Mouse (Mus musculus): ENCODE measurements at regions not wholly inside any gene's neighbourhood (a gene's known extent, or its start where the extent isn't known, plus 50 kb on each side); places are given as distances from the start of the nearest gene placed in this dataset.

DNA sequence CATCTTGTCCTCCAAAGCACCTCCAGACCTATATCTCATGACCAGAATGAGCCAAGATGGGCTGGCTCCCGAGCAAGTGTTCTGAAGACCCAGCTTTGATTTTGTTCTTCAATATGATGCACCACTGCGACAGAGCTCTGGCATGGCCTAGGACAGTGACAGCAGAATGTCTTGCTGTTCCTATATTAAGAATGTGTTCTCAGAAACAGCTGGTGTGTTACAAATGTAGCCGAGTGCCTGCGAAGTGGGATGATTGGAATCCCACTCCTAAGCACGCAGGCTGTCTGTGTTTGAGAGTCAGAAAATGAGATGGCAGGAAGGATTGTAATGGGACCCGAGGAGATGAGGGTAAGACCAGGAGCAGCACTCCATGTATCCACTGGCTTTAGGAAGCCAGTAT, 355.1 kb upstream of the Smarca2 start:
- DNase-seq (ENCODE audit: low read depth, low spot score), result no peak

DNA sequence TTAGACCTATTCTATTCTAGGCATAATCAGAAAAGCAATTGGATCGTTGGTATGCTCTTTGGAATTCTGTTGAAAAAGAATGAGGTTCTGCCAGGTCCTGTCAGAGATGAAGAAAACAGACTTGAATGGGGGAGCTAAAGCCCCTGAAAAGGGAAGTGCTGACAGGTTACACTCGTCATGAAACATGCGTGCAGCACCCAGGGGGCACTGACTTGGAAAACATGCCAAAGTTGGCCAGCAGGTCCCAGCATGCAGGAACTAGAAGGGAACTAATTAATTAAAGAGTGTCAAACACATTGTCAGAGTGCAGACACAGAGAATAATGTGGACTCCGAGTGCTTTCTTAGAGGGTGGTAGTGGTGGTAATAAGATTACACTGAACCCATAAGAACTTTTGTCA, 346.2 kb upstream of the Smarca2 start:
- no peak for DNase-seq (ENCODE audit: low read depth, low spot score)

DNA sequence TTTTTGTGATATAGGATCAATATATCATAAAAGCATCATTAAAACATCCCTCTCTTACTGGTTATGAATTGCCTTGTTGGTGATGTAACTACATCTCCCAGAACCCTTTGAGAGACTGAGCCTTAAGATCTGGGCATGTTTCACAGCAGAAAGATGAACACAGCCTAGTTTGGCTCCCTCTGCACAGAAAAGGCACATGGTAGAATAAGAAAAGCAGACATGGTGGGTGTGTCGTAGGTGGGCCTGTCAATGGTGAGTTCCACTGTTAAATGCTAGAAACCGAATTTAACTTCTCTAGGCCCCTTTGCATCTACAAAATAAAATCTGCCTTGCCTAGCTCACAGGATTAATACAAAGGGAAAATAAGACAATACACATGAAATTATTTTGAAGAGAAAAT, 343.3 kb upstream of the Smarca2 start:
- no peak for DNase-seq (ENCODE audit: low read depth, low spot score)

DNA sequence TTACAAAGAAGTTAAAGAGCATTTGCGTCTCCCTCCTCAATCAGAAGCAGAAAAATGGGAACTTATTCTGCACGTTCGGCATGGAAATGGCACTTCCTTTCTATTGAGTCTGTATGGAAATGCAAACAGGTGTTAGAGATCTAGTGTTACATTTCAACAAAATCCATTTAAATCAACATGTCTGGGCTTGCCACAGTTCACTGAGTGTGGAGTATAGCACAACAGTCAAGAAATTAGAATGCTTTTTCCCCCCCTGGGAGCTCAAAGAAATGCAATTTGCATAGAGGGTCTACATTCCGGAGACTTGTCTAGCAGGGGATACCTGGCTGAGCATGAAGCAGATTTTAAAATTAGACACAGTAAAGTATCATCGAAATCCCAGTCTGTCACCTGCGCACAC, 308.5 kb upstream of the Smarca2 start:
- DNase-seq (ENCODE audit: low read depth, low spot score), result no peak

DNA sequence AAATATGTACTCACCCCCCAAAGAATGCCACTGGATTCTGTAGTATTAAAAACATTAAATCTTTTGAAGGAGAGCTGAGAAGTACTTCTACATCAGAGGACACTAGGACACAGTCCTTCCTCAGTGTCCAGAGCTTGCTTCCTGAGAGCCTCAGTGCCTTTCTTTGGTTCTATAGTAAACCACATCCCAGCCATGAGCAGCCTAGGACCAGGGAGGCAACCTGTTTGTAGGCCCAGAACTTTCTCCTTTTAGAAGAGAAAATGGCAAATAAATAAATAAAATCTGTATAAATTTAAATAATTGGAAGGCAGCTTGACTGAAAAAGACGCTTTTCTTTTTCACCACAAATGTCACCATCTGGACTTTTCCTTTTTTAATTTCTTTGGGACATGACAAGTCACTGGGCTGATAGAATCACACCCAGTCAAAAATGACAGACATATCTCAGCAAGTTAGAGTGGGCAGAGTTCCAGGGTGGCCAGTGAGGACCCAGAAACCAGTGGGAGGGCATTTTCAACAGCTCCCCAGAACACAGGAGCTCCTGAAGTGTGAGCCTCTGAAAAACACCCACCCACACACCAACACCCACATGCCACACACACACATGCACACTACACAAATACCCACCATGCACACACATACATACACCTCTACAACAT, 296.2 kb upstream of the Smarca2 start:
- no peak for DNase-seq (ENCODE audit: low read depth, low spot score)

DNA sequence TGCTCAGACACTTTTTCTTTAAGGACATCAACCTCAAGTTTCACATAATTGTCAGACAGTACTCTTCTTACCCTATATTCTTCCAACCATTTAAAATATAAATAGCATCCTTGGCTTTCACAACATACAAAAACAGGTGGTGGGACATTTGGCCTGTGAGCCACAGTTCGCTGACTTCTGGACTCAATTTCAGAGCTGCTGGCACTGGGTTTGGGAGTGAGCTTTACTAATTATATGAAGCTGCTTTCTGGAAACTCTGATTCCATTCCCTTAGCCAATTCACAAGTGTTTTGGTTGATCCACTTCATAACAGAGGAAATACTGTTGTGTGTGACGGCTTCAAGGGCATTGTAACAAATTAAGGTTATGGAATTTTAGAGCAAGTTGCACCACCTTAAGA, 285.9 kb upstream of the Smarca2 start:
- DNase-seq (ENCODE audit: low read depth, low spot score), result no peak

DNA sequence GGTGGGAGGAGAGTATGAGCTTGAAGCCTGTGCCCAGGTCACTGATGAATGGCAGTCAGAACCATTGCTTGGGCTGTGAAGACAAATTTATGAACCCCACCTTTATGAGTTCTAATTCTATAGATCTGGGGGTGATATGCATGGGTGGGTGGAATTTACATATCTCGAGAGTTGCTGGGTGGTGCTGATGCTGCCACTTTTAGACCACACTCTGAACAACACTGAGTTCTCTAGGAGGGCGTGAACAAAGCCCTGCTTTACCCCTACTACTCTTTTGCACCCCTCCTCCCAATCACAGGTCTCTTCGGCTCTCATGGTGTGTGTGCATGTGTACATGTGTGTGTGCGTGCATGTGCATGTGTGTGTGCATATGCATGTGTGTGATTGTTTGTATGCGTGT, 281.2 kb upstream of the Smarca2 start:
- no peak for DNase-seq (ENCODE audit: low read depth, low spot score)

DNA sequence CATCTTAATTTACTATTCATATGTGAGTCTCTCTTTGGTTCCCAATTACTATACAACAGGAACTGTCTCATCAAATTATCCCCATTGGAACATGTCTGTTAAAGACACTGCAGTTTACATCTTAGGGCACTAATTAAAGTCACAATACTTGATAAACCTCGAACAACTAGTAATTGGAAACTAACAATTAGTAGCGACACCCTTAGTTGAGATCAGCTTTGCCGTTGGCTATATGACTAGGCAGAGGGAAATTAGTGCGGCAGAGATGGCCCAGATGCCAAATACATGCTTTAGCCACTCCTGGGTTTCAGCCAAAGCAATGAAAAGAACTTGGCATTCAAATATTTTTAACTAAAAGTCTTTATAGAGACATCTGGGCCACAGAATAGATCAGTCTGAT, 265.7 kb upstream of the Smarca2 start:
- DNase-seq (ENCODE audit: low read depth, low spot score), result no peak

DNA sequence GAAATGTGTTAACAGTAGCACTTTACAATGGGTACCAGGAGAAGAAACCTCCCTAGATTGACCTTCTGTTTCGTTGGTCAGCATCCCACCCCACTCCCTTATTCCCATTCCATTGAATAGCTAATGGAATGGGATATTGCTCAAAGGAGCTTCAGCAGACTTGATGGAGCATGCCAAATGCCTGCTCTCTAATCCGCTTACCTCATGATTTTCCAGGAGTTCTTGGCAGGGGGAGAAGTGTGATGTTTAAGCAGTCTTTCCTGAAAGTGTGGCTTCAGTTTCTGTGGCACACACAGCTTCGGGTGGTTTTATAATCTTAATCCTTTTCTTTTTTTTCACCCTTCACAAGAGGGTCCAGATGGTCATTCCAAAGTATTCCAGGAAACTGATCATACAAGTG, 264.7 kb upstream of the Smarca2 start:
- DNase-seq (ENCODE audit: low read depth, low spot score), result no peak

DNA sequence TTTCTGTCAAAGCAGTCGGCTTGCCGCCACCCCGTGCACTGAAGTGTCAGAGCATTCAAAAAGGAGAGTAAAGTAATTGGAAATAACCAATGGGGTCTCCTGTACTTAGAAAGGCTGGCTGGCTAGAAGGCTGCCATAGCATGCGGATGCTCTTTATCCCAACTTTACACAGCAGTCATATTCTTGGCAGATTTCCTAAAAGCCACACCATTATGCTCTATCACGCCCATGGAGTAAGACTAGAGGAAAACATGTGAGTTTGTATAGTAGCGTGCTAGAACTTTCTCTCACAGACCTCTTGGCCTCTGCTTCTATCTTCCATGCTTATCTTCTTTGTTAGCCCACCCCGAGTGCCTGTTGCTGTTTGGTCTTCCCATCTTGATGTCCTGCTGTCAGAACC, 249.8 kb upstream of the Smarca2 start:
- no peak for DNase-seq (ENCODE audit: low read depth, low spot score)

DNA sequence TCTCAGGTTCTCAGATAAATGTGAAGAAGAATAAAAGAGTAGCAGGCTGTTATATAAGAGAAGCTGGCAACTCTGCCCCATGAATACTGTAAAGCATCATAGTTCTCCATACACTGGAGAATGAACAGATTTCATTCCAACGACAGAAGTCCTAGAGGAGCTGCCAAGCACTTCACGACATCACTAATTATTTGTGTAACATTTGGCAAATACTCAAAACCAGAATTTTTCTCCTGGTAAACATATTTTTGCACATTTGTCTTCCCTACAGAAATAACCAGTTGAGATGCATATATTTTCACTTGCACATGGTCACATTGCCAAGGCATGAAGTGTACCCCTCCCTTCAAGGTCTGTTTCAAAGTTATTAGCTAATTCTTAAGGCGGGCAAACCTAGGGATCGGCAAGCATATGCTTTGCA, 220.9 kb upstream of the Smarca2 start:
- DNase-seq (ENCODE audit: low read depth, low spot score), result no peak

DNA sequence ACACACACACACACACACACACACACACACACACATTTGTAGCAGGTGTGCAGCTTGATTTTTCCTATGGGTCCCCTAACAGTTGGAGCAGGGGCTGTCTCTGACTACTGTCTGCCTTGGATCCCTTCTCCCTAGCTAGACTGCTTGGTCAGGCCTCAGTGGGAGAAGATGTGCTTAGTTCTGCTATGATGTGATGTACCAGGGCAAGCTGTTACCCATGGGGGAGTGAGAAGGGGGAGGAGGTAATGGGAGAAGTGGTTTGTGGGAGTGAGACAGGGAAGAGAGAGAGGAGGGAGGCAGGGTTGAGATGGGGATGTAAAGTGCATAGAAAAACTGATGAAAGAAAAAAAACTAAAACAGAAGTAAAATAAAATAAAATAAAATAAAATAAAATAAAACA, 218.8 kb upstream of the Smarca2 start:
- no peak for DNase-seq (ENCODE audit: low read depth, low spot score)

DNA sequence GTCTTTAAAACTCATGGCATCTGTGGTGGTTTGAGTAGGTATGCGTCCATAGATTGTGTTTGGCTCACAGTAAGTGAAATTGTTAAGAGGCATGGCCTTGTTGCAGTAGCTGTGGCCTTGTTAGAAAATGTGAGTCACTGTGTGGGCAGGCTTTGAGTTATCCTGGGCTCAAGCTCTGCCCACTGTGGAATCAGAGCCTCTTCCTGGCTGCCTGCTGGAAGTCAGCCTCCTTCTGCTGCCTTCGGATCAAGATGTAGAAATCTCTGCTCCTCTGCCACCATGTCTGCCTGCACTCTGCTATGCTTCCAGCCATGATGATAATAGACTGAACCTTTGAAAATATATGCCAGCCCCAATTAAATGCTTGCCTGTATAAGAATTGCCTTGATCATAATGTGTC, 192.2 kb upstream of the Smarca2 start:
- DNase-seq (ENCODE audit: low read depth, low spot score), result no peak

DNA sequence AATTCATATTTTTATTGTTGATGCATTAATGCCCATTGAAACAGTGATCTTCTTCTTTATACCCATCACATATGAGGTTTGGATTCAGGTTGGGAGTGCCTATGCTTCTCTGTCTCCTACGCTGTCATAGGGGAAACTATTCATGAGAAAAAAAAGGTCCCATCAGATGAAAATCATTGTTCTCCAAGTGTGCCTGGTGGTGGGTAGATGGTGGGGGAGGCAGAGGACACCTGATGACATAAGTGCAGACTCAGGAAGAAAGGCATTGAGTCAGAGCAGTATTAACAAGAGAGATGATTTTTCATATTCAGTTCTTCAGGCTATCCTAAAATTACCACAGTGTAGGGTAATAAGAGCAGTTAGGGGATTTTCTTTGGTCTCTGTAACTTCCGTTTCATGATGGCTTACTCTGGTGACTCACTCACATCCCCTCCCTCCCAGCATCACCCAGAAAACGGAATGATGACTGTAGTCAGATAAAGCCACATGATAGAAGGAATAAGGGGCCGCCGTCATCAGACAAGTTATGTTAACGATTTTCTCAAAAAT, 190.3 kb upstream of the Smarca2 start:
- no peak for DNase-seq (ENCODE audit: low read depth, low spot score)

DNA sequence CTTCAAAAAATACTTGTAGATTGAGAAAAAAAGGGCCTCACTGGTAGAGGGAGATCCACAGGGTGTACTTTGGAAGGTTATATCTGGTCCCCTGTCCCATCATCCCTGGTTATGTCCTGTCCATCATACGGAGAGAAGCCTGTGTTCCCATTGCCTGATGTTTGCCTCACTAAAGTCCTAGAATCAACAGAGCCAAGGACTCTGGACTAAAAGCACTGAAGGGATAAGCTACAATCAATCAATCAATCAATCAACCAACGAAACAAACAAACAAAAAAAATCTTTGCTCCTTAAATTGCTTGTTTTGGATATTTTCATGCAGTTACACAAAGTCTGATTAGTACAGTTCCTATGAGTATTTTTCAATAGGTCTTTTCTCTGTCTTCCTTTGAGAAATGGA, 185.1 kb upstream of the Smarca2 start:
- DNase-seq (ENCODE audit: low read depth, low spot score), result no peak

DNA sequence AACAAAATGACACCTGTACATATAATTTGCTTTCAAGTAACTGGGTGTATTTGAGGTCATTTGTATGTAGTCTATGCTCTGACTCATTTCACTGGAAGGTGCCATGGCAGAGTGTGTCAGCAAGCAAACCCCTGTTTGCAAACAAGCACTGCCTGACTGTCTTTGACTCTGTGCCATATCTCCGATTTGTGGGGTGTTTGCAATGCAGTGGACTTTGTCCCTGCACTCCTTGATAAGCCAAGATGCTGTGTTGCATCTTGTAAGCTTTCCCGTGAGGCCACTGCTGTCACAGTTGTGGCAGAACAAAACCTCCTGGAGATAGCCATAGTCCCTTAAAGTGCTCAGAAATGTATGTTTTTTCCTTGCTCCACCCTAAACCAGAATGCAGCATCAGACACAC, 165.7 kb upstream of the Smarca2 start:
- DNase-seq (ENCODE audit: low read depth, low spot score), result no peak

DNA sequence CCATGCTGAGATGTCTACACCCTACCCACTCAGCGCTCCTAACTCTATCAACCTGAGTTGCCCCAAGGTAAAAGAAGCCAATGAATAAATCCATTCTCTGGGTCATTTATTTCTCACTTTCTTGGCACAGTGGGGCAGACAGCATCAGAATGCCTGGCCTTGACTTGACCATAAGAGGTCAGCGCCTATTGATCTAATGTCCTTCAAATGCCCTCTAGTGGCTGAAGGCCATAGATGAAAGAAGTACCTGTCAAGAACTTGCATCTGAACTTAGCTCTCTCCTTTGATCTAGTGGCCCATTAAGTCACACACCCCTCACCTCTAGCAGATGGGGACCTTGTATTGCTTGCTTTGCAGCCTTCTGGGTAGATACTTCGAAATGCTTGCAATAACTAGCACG, 159.5 kb upstream of the Smarca2 start:
- no peak for DNase-seq (ENCODE audit: low read depth, low spot score)

DNA sequence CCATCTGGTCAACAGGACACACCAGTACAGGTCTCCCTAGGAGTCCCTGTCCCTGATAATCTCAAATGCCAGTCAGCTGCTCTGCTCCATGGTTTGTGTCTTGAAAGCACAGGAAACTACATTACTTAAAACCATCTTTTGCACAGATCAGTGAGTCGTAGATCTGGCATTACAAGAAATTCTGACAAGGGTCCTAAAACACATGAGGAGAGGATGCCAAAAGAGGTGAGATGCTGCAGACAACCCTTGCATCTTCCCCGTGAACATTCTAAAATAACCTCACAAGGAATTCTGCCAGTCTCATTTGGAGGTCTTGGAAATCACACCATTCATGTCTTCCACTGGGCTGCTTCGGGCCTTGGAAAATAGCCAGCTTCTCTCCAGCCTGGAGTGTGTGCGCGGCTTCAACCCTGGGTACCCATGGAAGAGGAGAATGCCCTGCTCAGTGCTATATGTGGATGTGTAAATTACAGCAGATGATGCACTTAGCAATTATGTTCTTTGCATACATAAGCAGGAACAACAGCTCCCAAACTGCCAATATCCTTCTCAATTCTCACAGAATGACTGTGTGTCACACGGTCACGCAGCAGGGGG, 157.3 kb upstream of the Smarca2 start:
- no peak for DNase-seq (ENCODE audit: low read depth, low spot score)

DNA sequence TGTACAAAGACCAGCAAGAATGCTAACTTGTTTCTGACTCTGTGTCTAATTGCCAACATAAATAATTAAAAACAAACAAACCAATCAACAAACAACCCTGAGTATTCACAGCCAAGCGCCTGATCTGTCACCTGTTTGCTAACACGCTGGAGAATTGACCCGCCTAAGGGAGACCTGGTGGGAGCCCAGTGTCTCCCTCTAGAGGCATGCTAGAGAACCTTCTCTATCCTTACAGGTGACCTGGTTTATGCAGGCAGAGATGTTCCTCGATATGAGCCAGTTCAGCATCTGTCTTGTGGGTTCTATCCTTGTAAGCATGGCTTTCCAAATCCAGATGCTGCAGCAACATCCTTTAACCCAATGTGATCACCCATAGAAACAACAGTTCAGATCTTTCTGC, 143.1 kb upstream of the Smarca2 start:
- no peak for DNase-seq (ENCODE audit: low read depth, low spot score)

DNA sequence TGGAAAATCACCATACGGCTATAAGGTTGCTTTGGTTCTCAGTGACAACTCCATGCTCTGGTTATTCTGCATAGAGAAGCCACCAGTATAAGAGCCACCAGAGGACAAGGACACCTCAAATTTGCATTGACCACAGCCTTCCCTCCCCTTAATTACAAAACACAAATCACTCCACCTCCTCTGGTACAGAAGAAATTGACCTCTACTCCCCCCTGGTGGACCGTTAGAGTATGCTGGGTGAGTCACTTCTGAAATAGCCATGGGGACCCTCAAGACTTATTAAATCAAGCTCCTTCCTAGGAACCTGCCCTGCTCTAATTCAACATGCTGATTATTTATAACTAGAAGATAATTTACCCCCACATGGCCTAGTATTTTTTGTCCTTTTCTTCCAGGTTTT, 139.6 kb upstream of the Smarca2 start:
- DNase-seq (ENCODE audit: low read depth, low spot score), result peak; percentile 32

DNA sequence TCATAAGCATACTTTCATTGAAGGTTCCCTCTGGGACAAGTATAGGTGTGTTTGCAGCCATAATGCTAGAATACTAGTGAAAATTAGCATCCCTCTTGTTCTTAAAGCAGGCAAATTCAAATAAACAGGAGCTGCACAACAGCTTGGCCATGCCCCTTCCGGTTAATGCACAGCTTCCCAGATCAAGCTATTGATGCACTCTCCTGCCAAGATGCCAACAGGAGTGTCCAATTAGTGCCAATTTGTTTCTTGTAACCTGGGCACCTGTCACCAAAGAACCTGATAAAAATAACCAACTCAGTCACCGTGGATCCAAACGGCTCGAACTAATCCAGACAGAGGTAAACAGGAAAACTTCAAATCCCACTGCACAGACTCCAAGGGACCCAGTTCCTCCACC, 138.6 kb upstream of the Smarca2 start:
- DNase-seq (ENCODE audit: low read depth, low spot score), result no peak

DNA sequence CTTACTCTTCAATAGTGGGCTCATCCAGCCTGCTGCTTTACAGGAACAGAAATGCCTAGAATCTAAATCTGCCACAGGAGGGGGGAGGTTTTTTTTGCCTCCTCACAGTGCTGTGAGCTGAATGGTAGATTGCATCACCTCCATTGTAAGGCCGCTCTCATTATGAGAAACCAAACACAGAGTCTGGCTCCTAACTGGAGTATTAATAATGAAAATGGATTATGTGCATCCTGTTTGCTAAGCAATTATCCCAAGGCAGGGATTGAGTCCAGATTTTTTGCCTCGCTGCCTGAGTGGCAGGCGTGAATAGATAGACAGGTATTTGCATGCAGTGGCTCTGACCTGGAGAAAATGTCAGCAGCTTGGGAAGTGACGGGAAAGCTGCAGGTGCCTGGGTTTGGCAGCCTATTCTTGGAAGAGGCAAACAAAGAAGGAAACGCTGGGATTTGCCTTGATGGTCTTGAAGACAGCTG, 137.6 kb upstream of the Smarca2 start:
- peak; percentile 5 for DNase-seq (ENCODE audit: low read depth, low spot score)

DNA sequence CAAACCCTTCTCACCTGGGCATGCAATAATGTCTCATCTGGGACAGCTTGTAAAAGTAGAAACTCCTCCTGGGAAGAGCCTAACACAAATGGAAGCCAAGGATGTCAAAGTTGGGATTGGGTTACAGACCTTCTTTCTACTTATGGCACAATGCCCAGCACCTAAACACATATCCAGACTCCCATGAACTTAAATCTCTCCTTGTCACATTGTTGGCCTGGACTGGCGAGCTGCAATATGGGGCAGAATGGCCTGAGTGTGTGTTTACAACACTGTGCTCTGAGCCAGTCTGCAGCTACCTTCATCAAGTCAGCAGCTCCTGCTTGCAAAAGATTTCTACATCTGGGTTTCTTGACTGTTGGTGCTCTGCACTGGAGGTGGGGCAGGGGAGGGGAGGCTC, 132.2 kb upstream of the Smarca2 start:
- DNase-seq (ENCODE audit: low read depth, low spot score), result no peak

DNA sequence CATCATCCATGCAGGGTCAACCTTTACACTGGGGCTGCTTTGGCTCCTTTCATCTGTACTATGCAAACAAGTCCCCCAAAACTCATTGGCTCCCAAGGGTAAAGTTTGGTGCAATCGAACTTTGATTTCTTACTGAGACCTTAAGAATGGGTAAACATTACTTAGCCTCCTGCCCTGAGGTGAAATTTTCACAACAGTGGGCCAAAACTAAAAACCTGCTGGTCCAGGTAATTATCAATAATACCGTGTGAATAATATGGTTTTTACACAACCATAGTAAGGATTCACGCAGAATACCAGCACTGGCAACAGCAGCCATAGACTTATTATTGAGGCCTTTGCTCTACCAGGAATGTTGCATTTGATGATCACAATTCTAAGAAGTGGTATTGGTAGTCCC, 131.6 kb upstream of the Smarca2 start:
- no peak for DNase-seq (ENCODE audit: low read depth, low spot score)
